Mouse (Mus musculus) thymus, postnatal 10 days (tissue): Measurements from ENCODE around the gene Hcar1.

Source experiments
- DNase-seq, 2 experiments: peaks; one replicate each; pipeline ENCODE4 v3.0.0; 2021; ENCODE audit warnings: low spot score in 2 of 2

Gene Hcar1

DNA sequence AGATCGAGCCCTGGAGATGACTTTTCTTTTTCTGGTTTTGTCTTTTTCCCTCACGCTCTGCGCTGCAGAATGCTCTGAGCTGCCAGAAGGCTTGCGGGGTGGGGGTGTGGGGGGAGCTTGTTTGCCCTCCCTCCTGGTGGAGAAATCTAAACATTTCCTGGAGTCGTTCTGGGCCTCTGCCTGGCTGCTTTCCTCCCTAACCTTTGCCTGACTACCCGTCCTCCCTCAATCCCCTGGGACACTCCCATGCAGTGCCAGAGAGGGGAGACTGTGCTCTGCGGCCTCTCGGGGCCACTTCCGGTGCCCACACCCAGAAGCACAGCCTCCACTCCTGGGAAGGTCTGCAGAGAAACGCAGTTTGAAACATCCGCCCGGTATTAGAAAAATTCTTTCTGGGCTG is at the start of gene Hcar1:
Gene Hcar1, minus strand, starts transcription at position 93 of the 400 bp plus-strand sequence.
- DNase-seq, result no peak

DNA sequence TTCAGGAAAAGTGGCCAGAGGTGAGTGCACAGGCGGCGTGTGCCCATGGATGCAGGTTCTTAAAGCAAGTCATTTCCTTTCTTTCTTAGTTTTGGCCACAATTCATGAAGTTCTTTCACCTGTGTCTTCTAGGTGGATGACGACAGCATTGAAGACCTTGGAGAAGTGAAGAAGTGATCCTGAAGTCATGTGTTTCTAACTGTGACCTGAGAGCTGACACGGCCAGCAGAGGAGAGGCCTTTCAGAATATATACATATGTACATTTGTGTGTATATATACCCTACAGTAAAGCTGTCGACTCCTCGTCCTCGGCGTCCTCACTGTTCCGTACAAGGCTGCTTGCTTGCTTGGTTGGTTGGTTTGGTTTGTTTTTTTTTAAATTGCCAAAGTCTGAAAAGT is 47.3 kb upstream of the Hcar1 start, which contains the start of gene Gm43518:
Gene Gm43518, plus strand, starts transcription at position 301 of the 400 bp plus-strand sequence.
- DNase-seq, result no peak

DNA sequence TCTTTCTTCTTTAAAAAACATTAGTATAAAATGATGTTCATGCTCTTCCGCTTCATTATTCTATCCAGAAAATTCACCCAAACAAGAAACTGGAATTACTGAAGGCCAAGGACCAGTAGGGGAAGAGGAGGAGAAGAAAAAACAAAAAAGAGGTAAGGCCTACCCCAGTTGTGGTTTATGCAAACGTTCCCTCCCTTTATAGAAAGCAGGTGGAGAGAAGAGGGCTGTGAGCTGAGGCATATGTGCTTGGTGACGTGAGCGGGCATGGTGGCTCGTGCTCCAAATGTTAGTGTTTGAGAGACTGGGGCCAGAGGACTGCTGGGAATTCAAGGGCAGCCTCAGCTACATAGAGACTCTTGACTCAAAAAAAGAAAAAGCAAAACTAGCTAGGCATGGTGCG is 42.3 kb upstream of the Hcar1 start:
- DNase-seq, result no peak

DNA sequence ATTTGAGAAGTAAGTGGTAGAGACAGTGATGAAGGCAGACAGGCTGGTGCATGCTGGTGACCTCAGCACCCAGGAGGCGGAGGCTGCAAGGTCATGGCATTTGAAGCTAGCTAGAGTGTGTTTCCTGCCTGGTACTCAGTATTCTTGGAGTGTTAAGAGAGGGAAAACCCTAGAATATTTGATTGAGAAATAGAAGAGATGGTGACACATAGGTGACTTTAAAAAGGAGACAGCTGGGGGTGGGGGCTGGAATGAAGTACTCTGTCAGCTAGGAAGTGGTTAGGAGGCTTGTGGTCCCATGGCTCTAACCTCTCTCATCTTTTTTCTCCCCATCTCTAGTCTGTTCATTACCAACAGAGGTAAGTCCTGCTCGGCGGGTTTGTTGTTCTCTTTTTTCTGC is 35.0 kb upstream of the Hcar1 start:
- DNase-seq, result no peak

DNA sequence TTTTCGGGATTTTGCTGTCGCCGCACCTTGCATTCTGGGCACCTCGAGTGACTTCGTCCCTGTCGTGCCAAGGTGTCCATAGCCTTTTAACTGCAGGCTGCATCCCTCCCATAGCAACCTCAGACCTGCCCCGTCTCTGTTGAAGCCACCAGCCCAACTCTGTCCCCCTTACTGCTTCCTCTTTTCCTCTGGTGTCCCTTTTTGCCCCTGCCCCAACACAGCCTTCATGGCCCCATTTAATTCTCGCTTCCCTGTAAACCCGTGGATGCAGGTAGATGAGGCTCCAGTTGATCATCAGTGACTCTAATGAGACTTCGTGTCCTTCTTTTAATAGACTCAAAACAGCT is 27.8 kb upstream of the Hcar1 start:
- DNase-seq, result no peak

DNA sequence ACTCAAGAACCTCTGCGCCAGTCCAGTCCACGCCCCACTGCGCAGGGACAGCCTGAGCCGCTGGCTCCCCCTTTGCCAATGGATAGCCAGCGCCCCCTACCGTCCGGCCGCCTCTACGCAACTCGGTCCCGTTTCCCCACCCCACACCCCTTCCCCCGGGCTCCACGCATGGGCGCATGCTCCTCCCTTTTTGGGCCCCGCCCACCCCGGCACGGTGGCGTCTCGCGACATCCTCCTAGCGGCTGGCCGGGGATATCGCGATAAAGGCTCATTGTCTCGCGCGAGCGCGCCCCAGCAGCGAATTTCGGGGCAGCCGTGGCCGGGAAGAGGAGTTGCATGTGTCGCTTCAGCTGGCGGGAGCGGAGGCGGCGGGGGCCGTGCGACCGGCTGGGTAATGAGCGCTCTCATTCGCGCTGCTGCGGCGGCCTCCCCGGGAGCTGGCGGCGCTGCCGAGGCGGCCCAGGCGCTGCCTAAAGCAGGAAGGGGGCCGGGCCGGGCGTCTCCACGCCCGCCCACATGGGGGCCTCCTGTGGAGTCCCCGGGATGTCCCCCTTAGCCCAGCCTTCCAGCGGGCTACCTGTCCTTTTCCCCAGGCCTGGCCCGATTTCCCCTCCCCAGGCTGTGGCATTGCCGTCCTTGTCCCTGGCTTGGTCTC is 27.3 kb upstream of the Hcar1 start, which contains the start of gene Denr:
Gene Denr, plus strand, starts transcription at position 200 of the 655 bp plus-strand sequence.
- DNase-seq, result peak; percentile 99 to 100

DNA sequence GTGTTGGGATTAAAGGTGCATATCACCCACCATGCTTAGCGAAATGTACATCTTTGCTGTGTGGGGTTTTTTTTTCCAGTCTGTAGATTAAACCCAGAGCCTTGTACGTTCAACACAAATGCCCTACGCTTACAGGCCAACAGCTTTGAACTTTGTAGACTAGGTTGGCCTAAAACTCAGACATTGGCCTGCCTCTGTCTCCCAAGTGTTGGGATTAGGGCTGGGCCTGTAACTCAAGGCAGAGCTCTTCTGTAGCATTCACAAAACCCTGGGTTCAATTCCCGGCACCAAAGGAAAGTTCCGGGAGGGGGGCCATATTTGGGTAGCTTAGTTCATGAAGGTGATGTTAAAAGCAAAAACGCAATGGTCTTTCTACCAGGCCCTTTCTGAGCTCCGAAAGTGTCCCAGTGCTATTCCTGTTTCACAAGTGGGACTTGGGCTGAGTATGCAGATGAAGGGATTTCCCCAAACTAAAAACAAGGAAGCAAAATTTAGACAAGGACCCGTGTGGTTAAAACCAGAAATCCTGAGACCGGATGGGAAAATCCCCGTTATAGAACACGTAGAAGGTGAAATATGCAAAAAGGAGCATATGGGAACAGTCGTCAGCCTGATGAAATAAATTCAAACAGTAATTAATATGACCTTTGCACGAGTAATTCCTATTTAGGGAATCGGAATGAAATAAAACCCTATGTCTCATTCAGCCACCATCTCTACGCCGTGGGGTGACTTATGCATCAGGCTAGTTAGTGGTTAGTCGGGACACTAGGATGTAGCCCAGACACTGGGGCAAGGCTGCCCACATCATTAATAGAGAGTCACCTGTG is 26.5 kb upstream of the Hcar1 start:
- DNase-seq, result no peak

DNA sequence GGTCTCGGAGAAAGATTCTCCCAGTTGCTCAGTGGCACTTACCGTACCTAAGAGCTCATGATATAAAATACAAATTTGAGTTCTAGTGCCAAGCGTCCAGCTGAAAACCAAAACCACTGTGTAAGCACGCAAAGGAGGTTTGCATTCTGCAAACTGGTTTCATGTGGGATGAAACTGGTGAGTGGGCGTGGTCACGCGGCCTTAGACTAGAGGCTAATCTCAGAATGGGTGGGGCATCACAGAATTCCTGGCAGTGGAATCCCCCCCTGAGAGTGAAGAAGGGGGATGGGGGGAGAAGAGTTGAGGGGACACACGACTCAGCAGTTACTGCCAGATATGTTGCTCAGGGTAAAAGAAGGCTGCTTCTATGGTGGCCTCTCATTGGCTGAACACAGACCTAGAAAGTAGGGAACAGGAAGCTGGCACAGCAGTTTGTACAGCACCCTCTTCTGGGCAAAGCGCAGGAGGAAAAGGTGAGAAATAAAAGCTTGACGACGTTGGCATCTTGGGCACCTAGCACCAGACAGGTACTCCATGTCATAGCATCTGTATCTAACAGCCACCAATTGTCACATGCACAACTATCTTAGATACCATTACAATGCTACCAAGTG is 24.3 kb upstream of the Hcar1 start:
- no peak for DNase-seq

DNA sequence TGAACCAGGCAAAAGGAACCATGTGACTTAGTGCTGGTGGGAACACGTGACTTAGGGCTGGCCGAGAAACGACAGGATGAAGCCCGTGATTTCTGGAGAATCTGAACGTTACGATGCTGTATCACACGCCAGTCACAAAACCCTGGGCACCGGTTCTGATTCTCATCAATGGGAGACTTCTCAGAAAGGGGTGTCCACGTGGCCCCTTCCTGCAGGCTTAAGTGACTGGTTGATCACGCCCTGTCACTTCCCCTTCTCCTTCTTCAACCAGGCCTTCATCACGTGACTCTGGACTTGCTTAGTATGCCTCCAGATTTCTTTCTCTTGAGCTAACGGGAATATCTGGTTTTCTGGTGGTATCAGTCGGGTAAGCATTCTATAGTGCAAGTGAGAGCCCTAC is 17.5 kb upstream of the Hcar1 start:
- no peak for DNase-seq

DNA sequence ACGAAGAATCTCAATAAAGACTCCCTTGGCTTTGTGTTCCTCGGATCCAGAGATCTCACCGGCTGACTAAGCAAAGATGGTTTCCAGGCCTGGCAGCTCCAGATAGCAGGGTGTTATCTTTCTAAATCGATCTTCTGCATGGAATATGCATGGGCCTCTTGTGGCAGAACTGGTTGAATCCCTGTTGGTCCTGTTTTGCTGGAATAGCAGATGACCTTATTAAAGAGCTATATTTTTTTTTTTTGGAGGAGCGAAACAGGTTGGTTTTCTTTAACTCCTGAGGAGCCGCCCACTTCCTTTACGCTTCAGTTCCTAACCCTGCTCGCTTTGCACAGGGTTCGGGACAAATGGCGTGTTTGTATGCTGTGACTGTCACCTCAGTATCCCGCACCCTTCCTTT is 16.6 kb upstream of the Hcar1 start:
- DNase-seq, result no peak

DNA sequence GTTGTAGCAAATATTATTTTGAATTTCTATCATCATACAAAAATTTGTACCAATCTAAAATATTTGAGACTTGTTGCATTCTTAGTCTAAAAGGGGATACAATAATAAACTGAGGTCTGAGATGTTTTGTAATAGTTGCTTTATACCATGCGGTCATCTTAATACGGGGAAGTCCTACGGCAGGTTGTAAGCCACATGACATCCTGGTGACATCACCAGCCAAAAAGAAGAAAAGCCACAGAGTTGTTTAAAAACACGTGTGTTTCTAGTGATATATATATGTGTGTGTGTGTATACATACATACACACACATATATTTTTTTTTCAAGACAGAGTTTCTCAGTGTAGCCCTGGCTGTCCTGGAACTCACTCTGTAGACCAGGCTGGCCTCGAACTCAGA is 13.7 kb upstream of the Hcar1 start:
- no peak for DNase-seq

DNA sequence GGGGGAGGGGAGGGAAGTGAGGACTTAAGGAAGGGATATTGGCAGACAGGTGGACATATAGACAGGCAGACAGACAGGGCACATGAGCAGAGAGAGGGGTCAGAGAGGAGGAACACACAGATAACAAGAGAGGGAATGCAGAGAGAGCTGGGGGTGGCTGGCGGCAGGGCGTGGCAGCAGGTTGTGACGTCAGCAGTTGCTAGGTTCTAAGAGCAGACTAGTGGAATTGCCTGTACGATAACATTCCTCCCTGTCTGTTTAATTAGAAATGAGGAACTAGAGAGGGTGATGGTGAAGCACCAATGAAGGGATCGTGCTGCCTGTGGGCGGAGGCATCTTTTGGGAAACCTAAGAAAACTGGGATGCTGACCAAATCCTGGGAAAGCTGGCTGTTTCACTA is 11.8 kb upstream of the Hcar1 start:
- DNase-seq, result peak in 1 of 2 experiments; percentile 73

DNA sequence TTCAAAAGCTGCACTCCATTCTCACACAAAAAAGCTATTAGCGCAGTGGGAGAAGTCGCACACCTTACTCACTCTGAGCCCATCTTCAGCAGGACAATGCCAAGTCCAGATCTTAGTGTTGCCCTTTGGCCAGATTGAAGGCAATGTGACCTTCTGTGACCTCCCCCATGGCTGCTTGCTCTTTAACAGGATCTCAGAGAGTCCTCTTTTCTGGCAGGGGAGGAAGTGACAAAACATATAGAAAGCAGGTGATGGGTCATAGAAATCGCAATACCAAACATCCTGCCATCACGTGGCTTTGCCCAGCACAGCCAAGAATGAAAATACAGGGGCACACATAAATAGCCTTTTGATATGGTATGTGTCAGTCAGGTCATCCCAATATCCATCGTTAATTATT is 11.2 kb upstream of the Hcar1 start:
- no peak for DNase-seq

DNA sequence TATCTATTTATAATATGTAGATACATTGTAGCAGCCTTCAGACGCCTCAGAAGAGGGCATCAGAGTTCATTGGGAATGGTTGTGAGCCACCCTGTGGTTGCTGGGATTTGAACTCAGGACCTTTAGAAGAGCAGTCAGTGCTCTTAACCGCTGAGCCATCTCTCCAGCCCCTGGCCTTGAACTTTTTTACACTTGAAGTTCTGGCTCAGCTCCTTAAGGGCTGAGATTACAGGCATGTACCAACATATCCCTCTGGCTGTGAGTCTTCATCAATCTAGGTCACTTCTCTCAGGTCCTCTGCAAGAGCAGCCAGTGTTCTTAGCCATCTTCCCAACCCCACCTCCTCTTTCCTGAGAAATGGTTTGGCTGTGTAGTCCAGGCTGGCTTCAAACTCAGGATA is 10.5 kb upstream of the Hcar1 start:
- no peak for DNase-seq

DNA sequence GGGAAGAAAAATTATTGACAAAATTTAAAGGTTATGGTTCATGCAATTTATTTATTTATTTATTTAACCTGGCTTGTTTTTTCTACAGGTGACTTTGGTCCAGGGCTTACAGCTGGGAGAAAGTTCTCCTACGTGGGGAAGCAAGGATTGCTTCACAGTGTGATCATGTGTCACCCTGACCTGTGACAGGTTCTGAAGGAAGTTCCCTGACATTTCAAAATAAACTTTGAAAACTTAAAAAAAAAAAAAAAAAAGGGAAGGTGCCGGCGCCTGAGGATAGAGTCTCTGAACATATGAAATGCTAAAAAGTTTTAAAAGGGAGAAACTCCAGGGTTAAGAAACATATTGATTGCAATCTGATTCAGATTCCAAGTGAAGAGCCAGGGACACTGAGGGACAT is 6.5 kb upstream of the Hcar1 start:
- no peak for DNase-seq

DNA sequence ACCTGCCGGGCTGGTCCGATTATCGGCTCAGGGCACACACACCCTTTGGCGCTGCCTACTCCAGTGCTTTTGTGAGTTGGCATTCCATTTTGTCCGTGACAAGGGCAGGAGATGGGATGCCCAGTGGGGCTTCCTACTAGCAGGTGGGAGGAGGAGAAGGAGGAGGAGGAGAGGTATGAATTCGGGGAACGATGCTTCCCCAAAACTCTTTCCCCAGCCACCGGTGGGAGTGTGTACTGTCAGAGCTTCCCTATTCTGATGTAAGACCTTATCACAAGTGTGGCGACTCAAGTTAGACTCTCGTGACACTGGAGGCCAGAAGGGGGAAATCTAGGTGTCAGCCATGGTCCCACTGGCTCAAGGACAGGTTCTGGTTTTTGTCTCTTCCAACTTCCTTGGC is 4.5 kb upstream of the Hcar1 start:
- no peak for DNase-seq

DNA sequence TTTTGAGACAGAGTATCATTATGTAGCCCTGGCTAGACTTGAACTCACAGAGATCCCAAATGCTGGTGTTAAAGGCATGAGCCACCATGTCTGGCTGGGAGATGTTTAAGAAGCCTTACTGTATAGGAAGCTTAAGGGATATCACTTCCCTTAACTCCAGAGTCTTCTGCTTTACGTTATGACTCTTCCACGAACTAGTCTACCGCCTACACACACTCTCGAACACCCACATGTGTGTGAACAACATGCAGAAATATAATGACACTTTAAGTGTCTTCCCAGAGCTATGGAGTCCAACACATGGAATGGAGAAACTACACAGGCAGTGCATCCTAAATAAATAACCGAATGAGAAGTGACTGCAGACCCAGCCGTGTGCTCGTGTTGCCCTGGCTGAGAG is 4.1 kb upstream of the Hcar1 start:
- DNase-seq, result no peak

DNA sequence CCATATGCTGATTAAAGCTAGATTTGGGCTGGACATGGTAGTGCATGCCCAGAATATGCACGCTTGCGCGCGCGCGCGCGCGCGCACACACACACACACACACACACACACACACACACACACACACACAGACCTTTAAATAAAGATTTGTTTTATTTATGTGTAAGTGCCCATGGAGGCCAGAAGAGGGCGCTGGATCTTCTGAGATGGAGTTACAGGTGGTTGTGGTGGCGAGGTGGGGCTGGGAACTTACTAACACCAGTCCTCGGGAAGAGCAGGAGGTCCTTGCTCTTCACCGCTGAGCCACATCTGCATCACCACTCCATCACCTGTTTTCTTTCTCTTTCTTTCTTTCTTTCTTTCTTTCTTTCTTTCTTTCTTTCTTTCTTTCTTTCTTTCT is 958 bp upstream of the Hcar1 start:
- DNase-seq, result no peak

DNA sequence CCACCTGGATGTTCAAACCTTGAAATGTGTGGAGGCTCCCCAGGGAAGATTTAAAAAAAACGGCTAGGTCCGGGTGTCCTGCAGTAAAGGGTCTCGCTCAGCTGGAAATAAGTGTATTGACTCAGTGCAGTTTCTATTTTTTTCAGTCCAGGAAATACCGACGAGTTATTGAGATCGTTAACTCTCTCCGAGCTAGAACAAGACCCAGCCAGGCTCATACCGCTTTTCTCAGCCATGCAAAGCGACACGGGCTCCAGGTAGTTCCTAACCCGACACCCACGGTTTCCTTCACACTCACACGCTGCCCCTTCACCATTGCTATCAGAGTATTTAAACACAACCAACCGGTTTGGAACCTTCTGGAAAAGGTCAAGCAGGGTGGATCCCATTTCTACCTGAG is 1.8 kb downstream of the Hcar1 start:
- DNase-seq, result no peak

DNA sequence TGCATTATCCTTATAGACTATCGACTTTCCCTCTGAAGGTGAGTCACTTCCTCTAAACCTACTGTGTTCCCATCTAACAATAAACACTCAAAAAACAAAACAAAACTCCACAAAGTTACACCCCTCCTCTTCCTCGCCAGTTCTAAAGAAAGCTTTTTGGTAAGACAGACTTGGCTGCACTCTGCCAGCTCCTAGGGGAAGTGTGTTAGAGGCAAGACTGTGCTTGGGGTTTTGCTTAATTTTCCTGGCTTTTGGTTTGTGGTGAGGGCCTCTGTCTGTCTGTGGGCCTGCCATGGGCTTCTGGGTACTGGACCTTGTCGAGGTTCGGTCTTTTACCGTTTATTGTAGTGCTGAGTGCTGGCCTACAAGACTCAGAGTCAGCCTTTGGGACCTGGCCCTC is 5.6 kb downstream of the Hcar1 start:
- DNase-seq, result no peak

DNA sequence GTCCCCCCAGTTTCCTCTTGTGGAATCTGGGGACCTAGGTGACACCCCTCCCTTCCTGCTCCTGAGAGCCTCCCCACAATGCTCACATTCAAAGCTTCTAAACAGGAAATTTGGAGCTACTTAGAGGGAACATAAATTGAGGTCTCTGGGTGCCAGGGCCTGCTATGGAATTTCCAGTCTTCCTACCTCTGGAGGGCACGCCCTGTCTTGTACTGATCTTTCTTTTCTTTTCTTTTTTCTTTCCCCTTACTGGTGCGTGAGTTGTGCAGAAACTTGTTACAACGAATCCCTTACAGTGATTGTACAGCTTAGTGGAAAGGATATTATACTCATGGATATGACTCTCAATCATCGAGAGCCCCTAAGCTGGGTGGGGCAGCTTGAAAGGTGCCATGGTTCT is 10.2 kb downstream of the Hcar1 start:
- DNase-seq, result no peak

DNA sequence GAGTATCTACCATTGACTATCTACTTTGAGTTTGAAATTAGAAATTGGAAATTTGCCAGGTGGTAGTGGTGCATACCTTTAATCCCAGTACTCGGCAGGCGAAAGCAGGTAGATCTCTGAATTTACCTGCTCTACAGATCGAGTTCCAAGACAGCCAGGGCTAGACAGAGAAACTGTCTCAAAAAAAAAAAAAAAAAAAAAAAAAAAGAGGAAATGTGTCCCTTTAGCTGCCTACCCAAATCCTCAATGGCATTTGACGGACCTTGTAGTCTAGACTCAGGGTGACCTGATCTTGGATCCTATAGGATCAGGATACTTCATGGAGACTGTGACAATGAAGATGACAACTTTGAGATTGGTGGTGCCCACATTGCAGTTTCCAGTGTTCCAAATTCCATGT is 13.4 kb downstream of the Hcar1 start:
- DNase-seq, result no peak

DNA sequence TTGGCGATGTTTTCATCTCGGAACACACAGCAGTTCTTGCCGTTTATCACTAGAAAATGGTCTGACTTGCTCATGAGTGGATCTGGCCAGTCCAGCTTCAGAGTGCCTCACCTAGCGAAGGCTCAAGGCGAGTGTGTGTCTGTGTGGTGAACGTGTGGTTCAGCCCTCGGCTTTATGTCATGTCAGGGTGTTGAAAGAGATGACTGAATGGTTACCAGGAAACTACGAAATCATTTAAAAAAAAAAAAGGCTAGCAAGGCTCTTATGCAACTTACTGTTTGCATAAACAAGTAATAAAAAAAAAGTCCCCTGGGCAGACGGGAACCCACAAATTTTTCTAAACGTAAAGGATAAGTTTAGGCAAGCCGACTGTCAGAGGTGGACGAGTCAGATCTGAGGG is 14.5 kb downstream of the Hcar1 start, which contains the start of gene Hcar2:
Gene Hcar2, minus strand, starts transcription at position 135 of the 400 bp plus-strand sequence.
- DNase-seq, result no peak
